Mouse (Mus musculus): Measurements from ENCODE around the gene Ripor1.

DNA sequence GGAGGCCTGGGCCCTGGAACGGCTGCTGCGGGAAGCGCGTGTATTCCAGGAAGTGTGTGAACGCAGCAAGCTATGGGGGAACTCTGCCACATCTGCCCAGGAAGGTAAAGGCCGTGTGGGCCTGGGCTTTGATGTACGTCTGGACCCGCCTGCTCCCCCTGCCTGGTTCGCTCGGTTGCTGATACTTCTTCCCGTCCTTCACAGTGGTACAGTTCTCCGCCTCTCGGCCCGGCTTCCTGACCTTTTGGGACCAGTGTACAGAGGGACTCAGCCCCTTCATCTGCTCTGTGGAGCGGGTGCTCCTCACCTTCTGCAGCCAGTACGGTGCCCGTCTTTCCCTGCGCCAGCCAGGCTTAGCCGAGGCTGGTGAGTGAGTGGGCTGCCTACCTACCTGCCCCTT lies 15.2 kb downstream of the Ripor1 start:
- TF ChIP-seq CTCF (IDR thresholded peaks at IDR 0.05; ENCODE audit: control insufficient read depth, insufficient read depth, insufficient read length) (no peak), MAX (IDR thresholded peaks at IDR 0.05) (no peak), CEBPB (IDR thresholded peaks at IDR 0.05; ENCODE audit: low read depth) (no peak), FOSL1 (IDR thresholded peaks at IDR 0.05; ENCODE audit: insufficient read depth, low read length, poor library complexity, severe bottlenecking) (no peak), MYOD1 (IDR thresholded peaks at IDR 0.05; ENCODE audit: control insufficient read depth, insufficient read length, low read depth) (no peak)

Measured in C2C12 (cell line).